Mouse (Mus musculus): ENCODE measurements around the gene Dolk.

Gene Dolk

DNA sequence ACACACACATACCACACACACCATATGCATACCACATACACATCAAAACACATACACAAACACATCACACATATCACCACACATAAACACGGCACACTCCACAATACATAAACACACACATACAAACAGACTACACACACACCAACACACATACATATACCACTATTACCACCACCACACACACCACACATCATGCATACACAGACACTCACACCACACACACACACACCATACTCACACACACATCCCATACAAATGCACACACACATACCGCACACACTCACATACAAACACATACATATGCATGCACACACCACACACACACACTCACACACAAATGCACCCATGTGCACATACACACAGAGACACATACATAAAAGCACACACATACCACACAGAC, 18.7 kb downstream of the Dolk start:
- no peak for DNase-seq

GRCm38 (mm10) chr2:30266392-30266941, 19.7 kb downstream of the Dolk start:
- DNase-seq, result no peak

DNA sequence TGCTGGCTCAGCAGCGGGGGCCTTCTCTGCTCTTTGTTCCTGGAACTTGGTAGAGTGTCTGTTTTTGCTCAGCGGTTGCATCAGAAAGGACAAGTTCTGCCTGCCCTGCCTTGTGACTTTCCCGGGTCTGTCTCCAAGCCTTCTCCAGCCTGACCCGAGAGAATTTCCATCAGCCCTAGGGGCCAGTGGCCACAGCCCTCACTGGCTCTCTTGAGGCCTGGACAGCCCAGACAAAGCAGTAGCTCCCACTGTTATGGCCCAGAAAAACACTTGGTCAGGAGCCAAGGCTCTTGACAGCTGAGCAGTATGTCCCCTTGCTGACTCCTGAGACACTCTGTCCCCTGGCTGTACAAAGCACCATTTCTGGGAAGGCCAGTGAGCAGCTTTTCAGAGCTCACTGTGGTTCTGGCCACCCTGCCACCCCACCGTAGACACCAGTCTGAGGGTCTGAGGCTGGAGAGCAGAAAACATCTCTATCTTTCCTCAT, 20.3 kb downstream of the Dolk start, which contains the start of gene Phyhd1:
Gene Phyhd1 (plus strand): TSS at position 437 of the 487 bp plus-strand sequence.
- DNase-seq, result no peak

- no peak for DNase-seq
Measured at GRCm38 (mm10) chr2:30264671-30265519, 21.2 kb downstream of the Dolk start.

GRCm38 (mm10) chr2:30263811-30264210, 22.3 kb downstream of the Dolk start:
- no peak for DNase-seq

DNA sequence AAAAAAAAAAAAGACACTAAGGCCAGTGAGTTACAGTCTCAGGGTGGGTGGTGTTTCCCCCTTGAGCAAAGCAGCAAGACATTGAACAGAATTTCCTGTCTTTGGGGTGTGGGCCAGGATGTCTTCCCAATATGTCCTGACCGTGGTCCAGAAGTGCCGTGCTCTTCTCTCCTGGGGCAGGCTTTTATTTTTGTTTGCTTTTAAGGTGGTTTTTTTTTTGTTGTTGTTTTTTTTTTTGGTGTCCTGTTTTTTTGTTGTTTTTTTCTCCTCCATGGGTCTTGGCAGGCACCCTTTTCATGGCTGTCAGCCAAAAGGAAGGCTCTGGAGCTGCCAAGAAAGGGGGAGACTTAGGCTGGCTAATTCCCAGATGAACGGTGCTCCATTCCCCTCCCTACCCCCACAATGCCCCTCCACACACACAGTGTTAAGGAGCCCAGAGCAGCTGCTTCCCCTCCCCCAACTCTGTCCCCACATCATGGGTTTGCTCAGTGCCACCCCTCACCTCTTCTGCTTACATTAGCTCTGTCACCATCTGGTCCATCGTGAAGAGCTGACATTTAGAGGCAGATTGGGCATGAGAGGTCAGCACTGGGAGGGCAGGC, 23.2 kb downstream of the Dolk start:
- DNase-seq, result no peak

GRCm38 (mm10) chr2:30261921-30262839, 24.0 kb downstream of the Dolk start:
- no peak for DNase-seq

DNA sequence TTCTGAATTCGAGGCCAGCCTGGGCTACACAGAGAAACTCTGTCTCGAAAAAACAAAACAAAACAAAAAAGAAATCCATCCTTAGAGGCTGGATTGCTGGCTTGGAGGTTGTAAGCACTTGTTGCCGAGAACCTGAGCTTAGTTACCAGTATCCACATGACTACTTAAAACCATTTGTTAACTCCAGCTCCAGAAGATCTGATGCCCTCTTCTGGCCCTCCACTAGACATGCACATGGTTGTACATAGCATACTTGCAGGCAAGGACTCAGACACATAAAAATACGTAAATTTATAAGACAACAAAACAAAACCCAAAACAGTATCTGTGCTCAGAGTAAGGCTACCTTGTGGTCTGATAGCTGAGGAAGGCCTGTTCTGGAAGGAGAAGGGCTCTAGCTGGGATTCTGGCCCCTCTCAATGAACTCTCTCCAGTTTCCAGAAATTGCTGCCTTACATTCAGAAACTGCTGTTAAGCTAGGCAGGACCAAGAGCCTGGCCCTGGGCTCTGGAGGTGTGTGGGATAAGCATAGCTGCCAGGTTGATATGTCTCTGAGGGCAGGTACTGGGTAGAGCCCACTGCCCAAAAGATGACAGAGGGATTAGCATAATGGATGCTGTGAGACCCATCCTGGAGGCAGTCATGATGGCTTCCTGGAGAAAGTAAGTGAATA, 24.9 kb downstream of the Dolk start:
- no peak for DNase-seq

- no peak for DNase-seq
Measured at GRCm38 (mm10) chr2:30259131-30260064, 26.7 kb downstream of the Dolk start.

DNA sequence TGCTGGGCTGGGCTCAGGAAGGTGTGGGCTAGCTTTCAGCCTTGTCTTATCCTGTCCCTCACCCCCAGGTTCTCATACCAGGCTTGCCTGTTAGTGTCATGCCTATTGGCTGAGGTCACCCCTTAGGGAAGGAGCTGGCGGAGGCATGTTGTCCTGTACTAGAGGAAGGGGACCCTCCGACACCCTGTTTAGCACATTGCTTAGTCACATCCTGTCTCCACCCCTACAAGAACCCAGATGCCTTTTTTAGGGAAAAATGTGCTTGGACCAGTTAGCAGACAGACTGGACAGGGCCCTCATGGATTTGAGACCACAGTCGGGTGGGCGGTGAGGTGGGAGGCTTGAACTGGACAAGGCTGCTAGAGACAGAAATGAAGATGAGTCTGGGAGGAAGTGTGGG, 27.5 kb downstream of the Dolk start:
- DNase-seq, result no peak

DNA sequence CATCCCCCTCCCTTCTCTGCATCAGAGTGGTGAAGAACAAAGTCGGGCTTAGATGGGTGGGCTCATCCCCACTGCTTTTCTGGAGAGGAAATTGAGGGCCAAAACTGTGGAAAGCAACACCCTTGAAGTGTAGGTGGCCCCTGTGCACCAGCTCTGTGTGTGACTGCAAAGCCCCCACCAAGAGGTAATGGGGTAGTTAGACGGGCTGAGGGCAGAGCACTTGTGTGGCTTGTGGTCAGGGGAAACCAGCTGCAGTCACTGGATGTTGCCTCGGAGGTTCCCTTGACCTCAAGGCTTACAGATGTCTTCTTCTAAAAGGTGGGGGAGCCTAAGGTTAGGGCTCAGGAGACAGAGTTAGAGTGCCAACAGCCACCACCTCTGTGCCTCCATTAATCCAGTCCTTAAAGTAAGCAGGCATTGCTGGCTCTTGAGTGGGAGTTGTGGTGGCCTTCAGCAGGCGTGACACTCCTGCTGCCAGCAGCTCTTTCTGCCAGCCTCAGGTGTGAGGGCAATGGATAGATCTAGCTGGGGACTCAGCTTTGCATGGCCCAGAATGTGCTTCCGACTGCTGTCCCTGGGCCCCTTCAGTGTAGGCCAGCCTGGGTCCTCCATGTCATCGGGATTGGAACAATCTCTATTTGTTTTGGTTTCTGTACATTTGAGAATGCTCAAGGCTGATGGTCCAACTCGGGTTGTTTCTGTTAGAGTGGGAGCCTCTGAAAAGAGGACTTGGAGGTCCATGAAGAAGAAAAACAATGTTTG, 28.3 kb downstream of the Dolk start:
- DNase-seq, result no peak

DNA sequence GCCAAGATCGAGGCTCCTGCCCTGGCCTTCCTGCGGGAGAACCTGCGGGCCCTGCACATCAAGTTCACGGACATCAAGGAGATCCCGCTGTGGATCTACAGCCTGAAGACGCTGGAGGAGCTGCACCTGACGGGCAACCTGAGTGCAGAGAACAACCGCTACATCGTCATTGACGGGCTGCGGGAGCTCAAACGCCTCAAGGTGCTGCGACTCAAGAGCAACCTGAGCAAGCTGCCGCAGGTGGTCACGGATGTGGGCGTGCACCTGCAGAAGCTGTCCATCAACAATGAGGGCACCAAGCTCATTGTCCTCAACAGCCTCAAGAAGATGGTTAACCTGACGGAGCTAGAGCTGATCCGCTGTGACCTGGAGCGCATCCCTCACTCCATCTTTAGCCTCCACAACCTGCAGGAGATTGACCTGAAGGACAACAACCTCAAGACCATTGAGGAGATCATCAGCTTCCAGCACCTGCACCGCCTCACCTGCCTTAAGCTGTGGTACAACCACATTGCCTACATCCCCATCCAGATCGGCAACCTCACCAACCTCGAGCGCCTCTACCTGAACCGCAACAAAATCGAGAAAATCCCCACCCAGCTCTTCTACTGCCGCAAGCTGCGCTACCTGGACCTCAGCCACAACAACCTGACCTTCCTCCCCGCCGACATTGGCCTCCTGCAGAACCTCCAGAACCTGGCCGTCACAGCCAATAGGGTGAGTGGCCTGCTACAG, 29.4 kb downstream of the Dolk start:
- no peak for DNase-seq

- DNase-seq, result no peak
Measured at GRCm38 (mm10) chr2:30255631-30256395, 30.3 kb downstream of the Dolk start.

DNA sequence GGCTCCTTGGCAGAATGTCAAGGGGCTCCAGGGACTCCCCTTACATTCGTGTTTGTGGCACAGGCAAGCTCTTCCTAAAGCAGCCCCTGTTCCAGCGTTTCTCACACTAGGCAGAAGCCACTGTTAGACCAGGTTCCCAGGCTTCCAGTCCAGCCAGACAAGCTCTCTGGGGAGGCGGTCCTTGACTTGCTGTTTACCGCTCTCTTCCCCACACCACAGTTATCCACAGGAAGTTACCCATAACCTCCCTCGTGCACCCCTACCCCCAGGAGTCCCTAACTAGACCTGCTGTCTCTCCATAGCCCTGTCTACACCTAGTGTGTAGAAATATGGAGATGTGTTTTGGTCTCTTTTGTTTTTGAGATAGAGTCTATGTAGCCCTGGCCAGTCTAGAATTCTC, 32.3 kb downstream of the Dolk start:
- DNase-seq, result no peak

DNA sequence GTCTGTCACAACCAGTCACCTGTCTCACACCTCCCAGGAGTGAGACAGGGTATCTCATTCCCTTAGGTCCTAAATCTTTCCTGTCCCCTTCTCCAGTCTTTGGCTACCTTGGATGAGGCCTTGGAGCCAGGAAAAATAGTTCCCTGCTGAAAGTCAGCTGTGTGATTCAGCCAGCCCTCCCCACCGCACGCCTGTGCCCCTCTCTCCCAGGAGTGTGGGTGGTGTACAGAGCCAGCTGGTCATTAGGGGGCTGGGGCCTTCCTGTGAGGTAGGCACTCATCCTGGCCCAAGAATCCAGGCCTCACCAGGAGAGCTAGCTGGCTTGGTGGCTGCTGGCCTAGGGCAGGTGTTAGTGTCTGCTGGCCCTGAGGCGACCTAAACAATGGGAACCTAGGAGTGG, 33.6 kb downstream of the Dolk start:
- no peak for DNase-seq

DNA sequence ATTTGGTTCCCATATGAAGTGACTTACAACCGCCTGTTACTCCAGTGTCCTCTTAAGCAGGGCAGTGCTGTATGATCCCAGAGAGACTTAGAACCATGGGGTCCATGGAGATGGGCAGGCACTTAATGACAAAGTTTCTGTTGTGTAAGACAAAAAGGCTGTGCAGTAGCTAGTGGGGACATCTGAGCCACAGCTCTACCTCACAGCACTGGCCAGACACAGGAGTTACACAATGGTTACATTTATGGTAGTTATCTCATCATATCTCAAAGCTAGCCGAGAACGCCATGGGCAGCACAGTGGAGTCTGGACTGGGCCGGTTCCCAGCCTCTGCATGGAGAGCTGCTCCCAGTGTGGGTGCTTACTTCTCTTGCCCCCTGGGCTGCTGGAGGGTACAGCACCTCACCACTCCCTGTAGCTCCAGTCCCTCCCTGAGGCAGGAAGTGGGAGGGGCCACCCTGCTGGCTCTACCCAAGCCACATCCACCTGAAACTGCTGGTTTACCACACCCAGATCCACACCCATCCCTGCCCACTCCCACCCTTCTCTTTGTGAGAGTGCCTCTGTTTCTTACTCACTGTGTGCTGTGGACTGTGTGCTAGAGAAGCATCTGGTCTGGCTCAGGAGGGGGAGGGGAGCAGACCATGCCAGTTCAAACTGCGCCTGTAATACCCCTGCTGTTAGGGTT, 34.6 kb downstream of the Dolk start:
- DNase-seq, result peak; percentile 63 to 74

- no peak for DNase-seq
Measured at GRCm38 (mm10) chr2:30250166-30251128, 35.7 kb downstream of the Dolk start.
